Mouse (Mus musculus) bone marrow macrophage, adult 2 months (primary cell): ENCODE data around the gene Rcan2.
"Not testable (repeated sequence)": the region's sequence is repeated elsewhere in the genome, so short reads cannot be mapped to it uniquely, and the experiment has no call there.

Source experiments
- CTCF ChIP-seq: IDR thresholded peaks from 2 replicates; pipeline ENCODE4 v1.5.1; 2012; ENCODE audit warnings: low read depth, mild to moderate bottlenecking, low read length, moderate library complexity
- POLR2A ChIP-seq: IDR thresholded peaks from 2 replicates; pipeline ENCODE4 v1.6.1; 2012; ENCODE audit warnings: mild to moderate bottlenecking, low read depth, low read length, borderline replicate concordance

DNA sequence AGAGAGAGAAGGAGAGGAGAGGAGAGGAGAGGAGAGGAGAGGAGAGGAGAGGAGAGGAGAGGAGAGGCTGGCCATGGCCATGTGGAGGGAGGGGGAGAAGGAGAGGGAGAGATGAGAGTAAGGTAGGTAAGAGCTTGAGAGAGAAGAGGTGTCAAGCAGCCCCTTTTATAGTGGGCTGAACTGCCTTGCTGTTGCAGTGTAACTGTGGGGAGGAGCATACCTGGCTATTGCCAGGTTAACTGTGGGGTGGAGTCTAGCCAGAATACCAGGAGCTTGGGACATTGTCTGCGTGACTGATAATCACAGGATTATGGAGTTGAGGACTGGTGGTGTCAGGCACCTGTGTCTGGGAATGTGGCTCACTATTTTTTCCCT, 24.2 kb downstream of the Rcan2 start:
- not testable (repeated sequence) for TF ChIP-seq CTCF, POLR2A
